Mouse (Mus musculus): Measurements from ENCODE around the gene Tbck. TPM values are rescaled to one million over a fixed set of nuclear protein-coding genes. Genes with fewer than 3 reads are reported as not detected.

The Tbck gene
- polyA plus RNA-seq, 1 experiment from 2014 or later = 8.5 TPM

GRCm38 (mm10) chr3:132866984-132867383, 183.0 kb downstream of the Tbck start:
- Histone ChIP-seq H3K27me3 (ENCODE audit: control insufficient read depth, insufficient read depth, low read length) (no peaks in the 10 kb centered on the region), H3K9ac (ENCODE audit: low read length) (no peak overlapping the region), H3K36me3 (ENCODE audit: control insufficient read depth, insufficient read depth, low read length) (no peaks in the 10 kb centered on the region), H3K9me3 (ENCODE audit: control insufficient read depth, low read length) (no peaks in the 10 kb centered on the region), H3K4me1 (replicated peaks; ENCODE audit: control insufficient read depth, insufficient read depth) (0 out of 2 replicates have a peak, but pooled peaks cover 3% of the 10 kb centered on the region), H3K27ac (replicated peaks) (no peak overlapping the region), H3K4me2 (replicated peaks; ENCODE audit: low read depth) (no peak overlapping the region), H3K4me3 (ENCODE audit: low read depth, low read length) (no peak overlapping the region)
- DNase-seq (ENCODE audit: low spot score) (no peak), ATAC-seq (ENCODE audit: low FRiP score, low TSS enrichment) (no peak)
- 73% methylated on average over 3 of the region's 3 CpGs for WGBS
- no peak for TF ChIP-seq EP300 (optimal IDR thresholded peaks at IDR 0.05)
- TF ChIP-seq CTCF (IDR thresholded peaks at IDR 0.05; ENCODE audit: low read depth) = no peak

GRCm38 (mm10) chr3:132868838-132869237, 184.9 kb downstream of the Tbck start:
- H3K27me3 ChIP-seq (ENCODE audit: control insufficient read depth, insufficient read depth, low read length) = no peaks in the 10 kb centered on the region
- DNase-seq (ENCODE audit: low spot score) (no peak), ATAC-seq (ENCODE audit: low FRiP score, low TSS enrichment) (no peak)
- WGBS = 74% methylated on average over 2 of the region's 2 CpGs
- H3K9me3 ChIP-seq (ENCODE audit: control insufficient read depth, low read length) = no peaks in the 10 kb centered on the region
- no peak overlapping the region for H3K27ac ChIP-seq (replicated peaks)
- no peaks in the 10 kb centered on the region for H3K36me3 ChIP-seq (ENCODE audit: control insufficient read depth, insufficient read depth, low read length)
- 0 out of 2 replicates have a peak, but pooled peaks cover 3% of the 10 kb centered on the region for H3K4me1 ChIP-seq (replicated peaks; ENCODE audit: control insufficient read depth, insufficient read depth)
- no peak overlapping the region for H3K4me3 ChIP-seq (ENCODE audit: low read depth, low read length)
- no peak for TF ChIP-seq EP300 (optimal IDR thresholded peaks at IDR 0.05)
- TF ChIP-seq CTCF (IDR thresholded peaks at IDR 0.05; ENCODE audit: low read depth) = no peak
- no peak overlapping the region for H3K9ac ChIP-seq (ENCODE audit: low read length)
- H3K4me2 ChIP-seq (replicated peaks; ENCODE audit: low read depth) = no peak overlapping the region

GRCm38 (mm10) chr3:132870079-132870478, 186.1 kb downstream of the Tbck start:
- Histone ChIP-seq H3K27ac (replicated peaks) (no peak overlapping the region), H3K4me3 (ENCODE audit: low read depth, low read length) (no peak overlapping the region), H3K4me1 (replicated peaks; ENCODE audit: control insufficient read depth, insufficient read depth) (0 out of 2 replicates have a peak, but pooled peaks cover 3% of the 10 kb centered on the region), H3K4me2 (replicated peaks; ENCODE audit: low read depth) (no peak overlapping the region), H3K9me3 (ENCODE audit: control insufficient read depth, low read length) (no peaks in the 10 kb centered on the region), H3K36me3 (ENCODE audit: control insufficient read depth, insufficient read depth, low read length) (no peaks in the 10 kb centered on the region), H3K27me3 (ENCODE audit: control insufficient read depth, insufficient read depth, low read length) (no peaks in the 10 kb centered on the region), H3K9ac (ENCODE audit: low read length) (no peak overlapping the region)
- ATAC-seq (ENCODE audit: low FRiP score, low TSS enrichment) (no peak), DNase-seq (ENCODE audit: low spot score) (no peak)
- 80% methylated on average over 6 of the region's 6 CpGs for WGBS
- TF ChIP-seq EP300 (optimal IDR thresholded peaks at IDR 0.05) (no peak), CTCF (IDR thresholded peaks at IDR 0.05; ENCODE audit: low read depth) (no peak)

GRCm38 (mm10) chr3:132871318-132871904, 187.5 kb downstream of the Tbck start:
- TF ChIP-seq EP300 (optimal IDR thresholded peaks at IDR 0.05) (no peak), CTCF (IDR thresholded peaks at IDR 0.05; ENCODE audit: low read depth) (no peak)
- Histone ChIP-seq H3K4me2 (replicated peaks; ENCODE audit: low read depth) (no peak overlapping the region), H3K27me3 (ENCODE audit: control insufficient read depth, insufficient read depth, low read length) (no peaks in the 10 kb centered on the region), H3K4me3 (ENCODE audit: low read depth, low read length) (no peak overlapping the region), H3K36me3 (ENCODE audit: control insufficient read depth, insufficient read depth, low read length) (no peaks in the 10 kb centered on the region), H3K9ac (ENCODE audit: low read length) (no peak overlapping the region), H3K27ac (replicated peaks) (no peak overlapping the region), H3K9me3 (ENCODE audit: control insufficient read depth, low read length) (no peaks in the 10 kb centered on the region), H3K4me1 (replicated peaks; ENCODE audit: control insufficient read depth, insufficient read depth) (0 out of 2 replicates have a peak, but pooled peaks cover 3% of the 10 kb centered on the region)
- 69% methylated on average over 9 of the region's 9 CpGs for WGBS
- ATAC-seq (ENCODE audit: low FRiP score, low TSS enrichment) (0 out of 2 replicates have a peak, but pooled peaks have one; percentile 32), DNase-seq (ENCODE audit: low spot score) (no peak)

- no peaks in the 10 kb centered on the region for H3K36me3 ChIP-seq (ENCODE audit: control insufficient read depth, insufficient read depth, low read length)
- H3K9ac ChIP-seq (ENCODE audit: low read length) = no peak overlapping the region
- 0 out of 2 replicates have a peak, but pooled peaks cover 3% of the 10 kb centered on the region for H3K4me1 ChIP-seq (replicated peaks; ENCODE audit: control insufficient read depth, insufficient read depth)
- no peak overlapping the region for H3K27ac ChIP-seq (replicated peaks)
- WGBS = 43% methylated on average over 6 of the region's 6 CpGs
- H3K4me3 ChIP-seq (ENCODE audit: low read depth, low read length) = no peak overlapping the region
- H3K9me3 ChIP-seq (ENCODE audit: control insufficient read depth, low read length) = no peaks in the 10 kb centered on the region
- DNase-seq (ENCODE audit: low spot score) = no peak
- no peak overlapping the region for H3K4me2 ChIP-seq (replicated peaks; ENCODE audit: low read depth)
- no peak for ATAC-seq (ENCODE audit: low FRiP score, low TSS enrichment)
- no peaks in the 10 kb centered on the region for H3K27me3 ChIP-seq (ENCODE audit: control insufficient read depth, insufficient read depth, low read length)
- TF ChIP-seq CTCF (IDR thresholded peaks at IDR 0.05; ENCODE audit: low read depth) (no peak), EP300 (optimal IDR thresholded peaks at IDR 0.05) (no peak)
Measured at GRCm38 (mm10) chr3:132873251-132873650, 189.3 kb downstream of the Tbck start.

GRCm38 (mm10) chr3:132876011-132876708, 192.2 kb downstream of the Tbck start:
- Histone ChIP-seq H3K27ac (replicated peaks) (no peak overlapping the region), H3K4me3 (ENCODE audit: low read depth, low read length) (no peak overlapping the region), H3K9ac (ENCODE audit: low read length) (no peak overlapping the region), H3K36me3 (ENCODE audit: control insufficient read depth, insufficient read depth, low read length) (no peaks in the 10 kb centered on the region), H3K27me3 (ENCODE audit: control insufficient read depth, insufficient read depth, low read length) (no peaks in the 10 kb centered on the region), H3K4me1 (replicated peaks; ENCODE audit: control insufficient read depth, insufficient read depth) (0 out of 2 replicates have a peak, but pooled peaks cover 3% of the 10 kb centered on the region), H3K4me2 (replicated peaks; ENCODE audit: low read depth) (no peak overlapping the region), H3K9me3 (ENCODE audit: control insufficient read depth, low read length) (no peaks in the 10 kb centered on the region)
- WGBS = 72% methylated on average over 14 of the region's 14 CpGs
- DNase-seq (ENCODE audit: low spot score) (no peak), ATAC-seq (ENCODE audit: low FRiP score, low TSS enrichment) (no peak)
- no peak for TF ChIP-seq CTCF (IDR thresholded peaks at IDR 0.05; ENCODE audit: low read depth)
- no peak for TF ChIP-seq EP300 (optimal IDR thresholded peaks at IDR 0.05)
